Mouse (Mus musculus): ENCODE results near the gene Cux2. TPM values are rescaled to one million over a fixed set of nuclear protein-coding genes. Genes with fewer than 3 reads are reported as not detected.

Cux2 gene
- total and polyA plus RNA-seq, 3 experiments, result 1.4 to 3.5 TPM; not detected in 1

DNA sequence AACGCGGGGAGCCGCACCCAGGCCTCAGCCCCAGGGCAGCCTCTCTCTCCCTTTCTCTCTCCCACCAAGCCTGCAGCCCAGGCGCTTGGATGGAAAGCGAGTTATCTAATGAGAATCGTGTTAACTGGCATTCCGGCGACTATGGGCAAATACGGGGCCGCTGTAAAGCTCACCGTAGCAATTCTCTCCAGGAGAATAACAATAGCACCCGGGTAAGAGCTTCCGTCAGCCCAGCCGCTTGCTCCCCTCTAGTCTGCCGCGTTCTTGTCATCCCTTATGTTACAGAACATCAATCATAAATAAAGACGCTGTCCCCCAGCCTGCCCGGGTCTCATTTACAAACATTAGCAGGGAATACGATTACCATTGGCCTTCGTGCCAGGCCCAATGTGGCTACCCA lies 1.6 kb downstream of the Cux2 start:
- DNase-seq (ENCODE audit: low read depth, low spot score), result no peak
- Histone ChIP-seq H3K4me1 (ENCODE audit: control insufficient read depth in 1 of 2, insufficient read depth in 2 of 2, low read length in 2 of 2) (no peaks in the 10 kb centered on the region), H3K4me3 (ENCODE audit: control insufficient read depth in 1 of 2, insufficient read depth in 1 of 2, low read depth in 2 of 2, low read length in 2 of 2) (no peak overlapping the region), H3K9ac (ENCODE audit: control insufficient read depth, low read depth, low read length, poor library complexity, severe bottlenecking) (no peak overlapping the region), H3K36me3 (ENCODE audit: control insufficient read depth in 1 of 2, insufficient read depth in 2 of 2, low read length in 2 of 2) (no peaks in the 10 kb centered on the region), H3K27ac (ENCODE audit: control insufficient read depth, low read depth, low read length) (no peak overlapping the region), H3K27me3 (ENCODE audit: control insufficient read depth in 1 of 2, insufficient read depth in 2 of 2, low read length in 2 of 2) (no peaks in the 10 kb centered on the region), H3K9me3 (replicated peaks; ENCODE audit: insufficient read depth, low read length) (no peaks in the 10 kb centered on the region), H3K79me2 (ENCODE audit: control insufficient read depth, insufficient read depth, low read length, poor library complexity) (peaks cover 2% of the 10 kb centered on the region; the same call in 1 of the 2 replicates)
- no peak for TF ChIP-seq ETS1 (IDR thresholded peaks at IDR 0.05; ENCODE audit: low read depth, low read length)
- TF ChIP-seq CHD2 (IDR thresholded peaks at IDR 0.05; ENCODE audit: low read length), result no peak
- TF ChIP-seq CTCF (IDR thresholded peaks at IDR 0.05 in 2 of 3, conservative IDR thresholded peaks at IDR 0.05 in 1 of 3; ENCODE audit: control insufficient read depth in 1 of 3, insufficient read depth in 1 of 3, low read depth in 2 of 3, low read length in 3 of 3, poor library complexity in 1 of 3, severe bottlenecking in 1 of 3), result no peak
- TF ChIP-seq NRF1 (IDR thresholded peaks at IDR 0.05; ENCODE audit: insufficient read depth, low read depth, low read length, poor library complexity, severe bottlenecking), result no peak

DNA sequence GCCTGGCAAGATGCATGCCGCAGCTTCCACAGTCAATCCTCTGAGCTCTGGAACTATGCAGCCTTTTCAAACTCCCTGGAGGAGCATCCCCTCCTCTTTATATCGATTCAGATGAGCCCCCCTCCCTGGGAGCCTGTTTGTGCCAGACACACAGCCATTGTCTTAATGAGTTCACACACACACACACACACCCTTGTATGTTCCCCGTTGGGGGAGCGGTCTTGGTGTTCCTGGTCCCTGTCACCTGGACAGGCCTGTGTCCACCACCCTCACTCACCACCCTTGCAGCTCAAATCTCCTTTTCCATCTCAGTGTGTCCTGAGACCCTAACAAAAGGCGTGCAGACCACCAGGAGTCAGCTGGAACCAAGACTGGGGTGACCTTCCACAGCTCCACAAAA lies 2.1 kb downstream of the Cux2 start:
- H3K4me1 ChIP-seq (ENCODE audit: control insufficient read depth in 1 of 2, insufficient read depth in 2 of 2, low read length in 2 of 2), result no peaks in the 10 kb centered on the region
- H3K27me3 ChIP-seq (ENCODE audit: control insufficient read depth in 1 of 2, insufficient read depth in 2 of 2, low read length in 2 of 2), result no peaks in the 10 kb centered on the region
- TF ChIP-seq MEF2A (IDR thresholded peaks at IDR 0.05; ENCODE audit: extremely low read depth, insufficient replicate concordance, low read depth, low read length, poor library complexity, severe bottlenecking) (no peak), MAZ (IDR thresholded peaks at IDR 0.05; ENCODE audit: low read depth, low read length) (no peak), ETS1 (IDR thresholded peaks at IDR 0.05; ENCODE audit: low read depth, low read length) (no peak), ZNF384 (IDR thresholded peaks at IDR 0.05; ENCODE audit: low read depth, low read length) (no peak), USF2 (IDR thresholded peaks at IDR 0.05; ENCODE audit: borderline replicate concordance in 1 of 2, insufficient read depth in 1 of 2, low read depth in 1 of 2, low read length in 2 of 2) (no peak), ELF1 (IDR thresholded peaks at IDR 0.05; ENCODE audit: low read depth, low read length) (no peak), TBP (IDR thresholded peaks at IDR 0.05; ENCODE audit: low read depth, low read length) (no peak), CHD1 (IDR thresholded peaks at IDR 0.05; ENCODE audit: low read depth, low read length) (no peak), SIN3A (IDR thresholded peaks at IDR 0.05; ENCODE audit: low read length) (no peak), JUND (IDR thresholded peaks at IDR 0.05; ENCODE audit: low read depth, low read length) (no peak), UBTF (IDR thresholded peaks at IDR 0.05; ENCODE audit: borderline replicate concordance, insufficient read depth, low read depth, low read length) (no peak), ZKSCAN1 (IDR thresholded peaks at IDR 0.05; ENCODE audit: low read depth, low read length) (no peak)
- H3K79me2 ChIP-seq (ENCODE audit: control insufficient read depth, insufficient read depth, low read length, poor library complexity), result peaks cover 2% of the 10 kb centered on the region; the same call in 1 of the 2 replicates
- no peak for DNase-seq (ENCODE audit: low read depth, low spot score)
- H3K36me3 ChIP-seq (ENCODE audit: control insufficient read depth in 1 of 2, insufficient read depth in 2 of 2, low read length in 2 of 2), result no peaks in the 10 kb centered on the region
- no peaks in the 10 kb centered on the region for H3K9me3 ChIP-seq (replicated peaks; ENCODE audit: insufficient read depth, low read length)
- H3K4me3 ChIP-seq (ENCODE audit: control insufficient read depth in 1 of 2, insufficient read depth in 1 of 2, low read depth in 2 of 2, low read length in 2 of 2), result no peak overlapping the region
- H3K27ac ChIP-seq (ENCODE audit: control insufficient read depth, low read depth, low read length), result no peak overlapping the region
- no peak overlapping the region for H3K9ac ChIP-seq (ENCODE audit: control insufficient read depth, low read depth, low read length, poor library complexity, severe bottlenecking)
